Mouse (Mus musculus) kidney, adult 9 months (tissue): ENCODE results near the gene Hoxa2.

ENCODE experiments used
- DNase-seq: peaks from one replicate; pipeline ENCODE4 v3.0.0; 2022

Hoxa2 gene

DNA sequence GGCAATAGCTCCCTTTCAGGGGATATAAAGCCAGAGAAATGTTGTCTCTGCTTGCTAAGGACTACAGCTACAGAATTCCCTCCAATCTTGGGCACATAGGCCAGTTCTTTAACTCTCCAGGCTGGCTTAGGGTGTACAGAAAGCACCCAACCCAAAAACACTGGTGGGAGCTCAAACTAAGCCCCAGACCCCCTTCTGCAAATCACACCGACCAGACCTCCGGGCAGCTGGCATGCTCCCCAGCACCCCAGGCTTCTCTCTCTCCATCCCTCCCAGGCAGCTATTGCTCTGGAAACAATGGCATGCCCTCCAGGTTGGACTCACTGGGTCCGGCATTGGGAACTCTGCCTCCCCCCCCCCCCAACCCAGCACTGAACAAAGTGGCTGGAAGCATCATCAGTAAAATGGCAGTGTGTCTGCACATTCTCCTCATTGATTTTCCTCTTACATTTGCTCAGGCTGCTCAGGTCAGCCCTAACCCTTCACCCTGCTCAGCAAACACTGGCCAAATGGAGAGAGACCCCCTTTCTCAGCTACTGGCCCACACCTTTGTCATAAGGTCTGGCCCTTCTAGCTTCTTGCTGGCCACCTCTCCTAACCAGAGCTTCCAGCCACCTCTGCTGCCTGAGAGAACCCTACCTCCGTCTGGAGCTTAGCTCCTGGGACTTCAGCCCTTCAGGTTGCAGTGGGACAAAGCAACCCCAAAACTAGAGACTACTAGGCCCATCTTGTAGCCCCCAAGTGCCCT is 14.5 kb upstream of the Hoxa2 start:
- DNase-seq: peak; percentile 18

DNA sequence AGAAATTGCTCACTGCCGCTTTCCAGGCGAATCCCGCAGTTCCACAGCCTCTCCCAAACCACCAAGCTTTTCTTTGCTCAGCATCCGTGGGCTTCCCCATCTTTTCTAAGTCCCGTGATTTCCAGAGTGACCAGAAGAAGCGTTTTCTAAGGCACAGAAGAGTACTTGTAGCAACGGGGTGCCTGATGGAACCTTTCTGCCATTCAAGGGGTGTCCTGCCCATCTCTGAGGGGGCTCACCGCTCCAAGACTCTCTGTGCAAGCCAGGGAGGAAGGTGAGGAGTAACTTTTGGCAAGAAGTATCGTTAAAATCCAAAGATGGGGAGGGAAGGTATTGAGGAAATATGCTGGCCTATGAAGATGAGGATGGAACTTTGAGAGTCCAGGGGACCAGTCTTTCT is 13.2 kb upstream of the Hoxa2 start:
- peak; percentile 18 for DNase-seq

DNA sequence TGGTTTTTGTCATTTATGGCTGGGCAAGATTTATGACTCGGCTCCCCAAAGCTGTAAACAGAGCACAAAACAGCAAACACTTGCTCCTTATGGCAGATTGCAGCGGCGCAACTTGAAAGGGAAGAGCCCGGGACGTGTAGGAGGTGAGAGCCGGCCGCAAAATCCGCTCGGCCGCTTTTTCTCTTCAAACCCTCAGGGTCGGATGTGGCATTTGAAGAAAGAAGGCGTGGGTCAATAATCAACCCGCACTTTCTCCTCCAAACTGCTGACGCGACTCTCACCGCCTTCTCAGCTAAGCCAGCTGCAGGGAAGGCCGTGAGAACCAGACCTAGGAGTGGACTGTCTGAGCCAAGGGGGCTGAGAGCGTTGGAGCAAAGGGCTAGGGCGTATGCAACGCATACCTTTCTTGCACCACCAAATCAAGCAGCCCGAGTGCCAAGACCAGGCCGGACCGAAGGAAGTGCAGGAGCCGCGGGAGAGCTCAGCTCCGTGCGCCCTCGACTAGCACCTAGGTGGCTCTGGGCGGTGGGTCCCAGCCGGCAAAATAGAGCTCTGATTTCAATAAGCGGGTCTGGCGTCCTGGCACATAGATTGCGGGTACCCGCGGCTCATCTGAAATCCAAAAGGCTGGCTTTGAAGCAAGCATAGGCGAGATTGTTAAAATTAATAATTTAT is 12.6 kb upstream of the Hoxa2 start, which contains the start of gene 5730596B20Rik:
Gene 5730596B20Rik (plus strand): TSS at position 438 of the 675 bp plus-strand sequence.
- DNase-seq: peak; percentile 91

DNA sequence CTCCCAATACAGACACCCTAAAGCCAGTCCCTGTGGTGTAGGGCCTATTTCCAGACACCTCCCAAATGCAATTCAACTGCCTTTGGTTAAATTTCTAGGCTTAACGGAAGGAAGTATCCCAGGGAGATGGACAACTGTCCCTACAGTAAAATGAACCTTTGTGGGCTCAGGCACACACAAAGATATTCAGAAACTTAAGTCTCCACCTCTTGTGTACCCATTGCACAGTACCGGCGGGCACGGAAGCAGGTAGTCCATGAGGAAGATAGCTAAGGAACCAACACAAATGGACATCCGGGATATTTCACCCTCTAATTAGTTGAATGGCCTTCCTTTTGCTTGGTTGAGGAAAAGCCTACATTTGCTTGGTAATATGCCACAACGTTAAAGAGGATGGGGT is 11.8 kb upstream of the Hoxa2 start:
- peak; percentile 37 for DNase-seq

DNA sequence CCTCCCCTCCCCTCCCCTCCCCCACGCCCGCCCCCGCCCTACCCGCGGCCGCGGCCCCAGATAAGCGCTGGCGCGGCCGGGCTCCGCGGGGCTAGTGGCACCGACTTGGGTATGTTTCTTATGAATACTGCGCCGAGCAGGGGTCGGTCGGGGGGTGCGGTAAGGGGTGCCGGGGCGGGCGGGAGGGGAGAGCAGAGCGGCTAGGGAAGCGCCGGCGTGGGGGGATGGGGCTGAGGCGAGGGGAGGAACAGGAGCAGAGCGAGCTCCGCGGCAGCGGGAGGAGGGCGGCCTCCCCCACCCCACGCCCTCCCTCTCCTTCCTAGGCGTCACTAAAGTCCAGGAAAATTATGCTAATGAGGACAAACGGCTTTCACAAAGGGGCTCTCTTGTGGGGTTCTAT is 11.2 kb upstream of the Hoxa2 start:
- DNase-seq: peak; percentile 33

DNA sequence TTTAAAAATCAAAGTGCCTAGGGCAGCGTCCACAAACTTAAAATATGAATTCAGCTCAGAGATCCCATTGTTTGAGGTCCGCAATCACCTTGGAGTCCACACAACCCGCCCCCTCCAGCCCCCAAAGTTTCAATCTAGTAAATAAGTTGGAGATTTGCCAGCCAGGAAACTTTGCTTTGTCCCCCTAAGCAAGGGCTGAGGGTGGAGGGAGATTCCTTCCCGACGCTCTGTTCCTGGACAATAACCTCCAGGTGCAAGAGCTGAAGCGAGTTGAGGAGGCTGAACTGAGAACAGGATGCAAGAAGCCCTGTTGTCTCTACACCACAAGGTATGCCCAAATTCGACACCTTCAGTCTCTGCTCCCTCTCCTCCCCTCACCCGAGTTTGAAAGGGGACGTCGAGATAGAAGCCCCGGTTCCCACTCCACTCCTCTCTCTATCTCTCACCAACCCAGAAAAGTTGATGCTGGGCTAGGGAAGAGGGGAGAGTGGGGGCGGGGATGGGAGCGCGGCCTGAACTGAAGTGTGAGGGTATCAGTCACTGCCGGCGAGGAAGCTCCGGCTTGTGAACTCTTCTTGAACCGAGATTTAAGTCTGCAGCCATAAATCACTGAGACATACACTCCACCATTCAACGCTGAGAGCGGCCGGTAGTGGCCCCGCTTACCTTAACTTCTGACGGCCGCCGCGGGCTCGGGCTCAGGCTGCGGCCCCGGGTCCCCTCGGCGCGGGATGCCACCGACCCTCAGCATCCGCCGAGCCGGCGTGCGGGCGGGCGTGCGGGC is 10.5 kb upstream of the Hoxa2 start:
- peak; percentile 53 for DNase-seq

DNA sequence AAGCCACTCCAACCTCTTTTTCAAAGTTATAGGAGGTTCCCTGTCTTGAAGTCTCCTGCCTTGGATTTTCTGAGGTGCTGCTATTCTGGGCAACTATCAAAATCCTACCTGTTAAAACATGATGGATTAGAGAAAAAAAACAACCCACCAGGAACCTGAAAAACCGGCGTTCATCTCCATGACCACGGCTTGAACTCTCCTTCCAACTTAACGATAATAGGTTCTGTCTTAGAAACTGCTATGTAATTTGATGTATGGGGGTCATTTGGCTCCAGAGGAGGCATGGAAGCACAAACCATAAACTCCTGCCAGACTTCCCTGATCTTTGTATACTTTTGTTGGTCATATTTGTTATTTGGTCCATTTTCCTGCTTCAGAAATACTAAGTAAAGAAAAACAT is 9.0 kb upstream of the Hoxa2 start:
- DNase-seq: peak; percentile 15

DNA sequence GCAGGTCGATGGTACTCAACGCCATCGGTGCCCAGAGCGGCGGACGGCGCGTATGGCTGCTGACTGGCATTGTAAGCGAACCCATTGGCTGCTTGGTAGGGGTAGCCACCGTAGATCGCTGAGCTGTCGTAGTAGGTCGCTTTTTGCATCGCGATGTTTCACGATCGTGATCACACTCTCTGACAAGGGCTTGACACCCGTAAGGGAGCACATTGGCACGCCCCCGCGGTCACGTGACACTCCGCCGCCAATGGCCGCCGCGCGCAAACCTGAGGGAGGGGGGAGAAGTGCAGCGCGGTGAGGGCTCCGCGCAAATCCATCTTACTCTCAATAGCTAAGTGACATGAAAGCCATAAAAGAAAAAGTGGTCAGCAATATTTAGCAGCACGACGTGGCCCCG is 7.9 kb upstream of the Hoxa2 start:
- DNase-seq: peak; percentile 94

DNA sequence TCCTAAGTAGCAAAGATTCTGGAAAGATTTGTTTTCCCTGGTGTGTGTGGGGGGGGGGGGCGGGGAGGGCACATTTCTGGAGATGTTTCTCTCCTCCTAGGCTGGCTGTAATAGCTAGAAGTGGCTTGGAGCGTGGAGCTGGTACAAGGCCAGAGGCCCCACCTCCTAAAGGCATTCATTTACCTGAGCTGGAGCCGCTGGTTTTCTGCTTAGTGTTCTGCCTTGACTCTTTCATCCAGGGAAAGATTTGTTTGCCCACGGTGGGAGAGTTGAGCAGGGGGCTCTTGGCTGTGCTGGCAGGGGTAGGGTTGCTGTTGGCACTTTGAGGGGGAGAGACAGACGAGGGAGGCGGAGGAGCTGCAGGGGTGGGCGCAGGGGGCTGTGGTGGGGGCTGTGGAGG is 7.3 kb upstream of the Hoxa2 start:
- DNase-seq: peak; percentile 56

DNA sequence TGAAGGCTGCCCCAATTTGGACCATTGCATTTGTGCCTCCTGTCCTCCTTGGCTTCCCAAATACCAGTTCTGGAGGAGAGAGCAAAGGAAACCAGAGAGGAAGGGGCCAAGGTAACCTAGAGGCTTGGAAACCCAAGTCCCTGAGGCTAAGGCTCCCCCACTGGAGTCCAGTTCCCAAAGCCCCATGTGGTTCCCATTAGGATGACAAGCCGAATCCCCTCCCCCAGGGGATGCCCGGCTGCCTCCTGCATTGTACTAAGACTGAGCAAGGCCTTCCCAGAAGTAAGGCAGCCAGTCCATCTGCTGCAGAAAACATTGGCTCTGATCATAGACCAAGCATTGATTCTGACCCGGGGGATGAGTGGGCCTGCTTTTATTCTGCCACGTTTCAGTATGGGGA is 6.7 kb upstream of the Hoxa2 start:
- DNase-seq: peak; percentile 10

DNA sequence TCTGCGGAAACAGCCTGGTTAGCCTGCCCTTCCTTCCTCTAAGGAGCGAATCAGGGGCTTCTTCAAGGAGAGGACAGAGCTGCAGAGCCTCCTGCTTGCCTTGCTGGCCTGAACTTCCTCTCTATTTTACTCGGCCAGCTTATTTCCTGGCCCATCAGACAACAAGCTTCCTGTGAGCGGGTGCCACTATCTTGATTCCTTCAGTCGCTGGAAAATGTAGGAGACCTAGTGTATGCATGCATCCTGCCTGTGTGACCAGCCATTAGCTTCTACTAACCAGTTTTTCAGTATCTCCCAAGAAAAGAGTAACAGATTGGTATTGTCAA is 6.2 kb upstream of the Hoxa2 start:
- no peak for DNase-seq

DNA sequence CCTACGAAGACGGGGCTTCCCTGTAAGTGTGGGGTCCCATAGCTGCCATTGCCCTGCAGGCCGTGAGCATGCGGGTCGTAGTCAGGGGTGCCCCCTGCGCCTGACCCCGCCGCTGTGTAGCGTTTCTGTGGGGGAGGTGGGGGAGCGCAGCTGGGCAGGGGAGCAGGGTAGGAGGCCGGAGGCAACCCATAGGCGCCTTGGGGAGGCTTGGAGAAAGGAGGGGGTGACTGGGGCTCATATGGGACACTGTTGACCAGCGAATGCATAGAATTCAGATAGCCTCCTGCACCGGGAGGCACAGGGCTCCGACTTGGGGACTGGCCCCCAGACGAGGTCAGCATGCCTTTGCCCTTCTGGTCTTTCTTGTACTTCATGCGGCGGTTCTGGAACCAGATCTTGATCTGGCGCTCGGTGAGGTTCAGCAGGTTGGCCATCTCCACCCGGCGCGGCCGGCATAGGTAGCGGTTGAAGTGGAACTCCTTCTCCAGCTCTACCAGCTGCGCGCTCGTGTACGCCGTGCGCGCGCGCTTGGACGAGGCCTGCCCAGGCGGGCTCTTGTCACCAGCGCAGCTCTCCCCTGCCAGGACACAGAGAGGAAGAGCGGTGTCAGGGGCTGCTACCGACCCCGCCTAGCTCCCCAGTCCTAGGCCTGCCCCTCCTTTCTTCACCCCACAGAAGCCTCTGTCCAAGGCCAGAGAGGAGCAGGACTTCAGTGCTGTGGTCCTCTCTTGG is 5.7 kb upstream of the Hoxa2 start:
- peak; percentile 38 for DNase-seq

DNA sequence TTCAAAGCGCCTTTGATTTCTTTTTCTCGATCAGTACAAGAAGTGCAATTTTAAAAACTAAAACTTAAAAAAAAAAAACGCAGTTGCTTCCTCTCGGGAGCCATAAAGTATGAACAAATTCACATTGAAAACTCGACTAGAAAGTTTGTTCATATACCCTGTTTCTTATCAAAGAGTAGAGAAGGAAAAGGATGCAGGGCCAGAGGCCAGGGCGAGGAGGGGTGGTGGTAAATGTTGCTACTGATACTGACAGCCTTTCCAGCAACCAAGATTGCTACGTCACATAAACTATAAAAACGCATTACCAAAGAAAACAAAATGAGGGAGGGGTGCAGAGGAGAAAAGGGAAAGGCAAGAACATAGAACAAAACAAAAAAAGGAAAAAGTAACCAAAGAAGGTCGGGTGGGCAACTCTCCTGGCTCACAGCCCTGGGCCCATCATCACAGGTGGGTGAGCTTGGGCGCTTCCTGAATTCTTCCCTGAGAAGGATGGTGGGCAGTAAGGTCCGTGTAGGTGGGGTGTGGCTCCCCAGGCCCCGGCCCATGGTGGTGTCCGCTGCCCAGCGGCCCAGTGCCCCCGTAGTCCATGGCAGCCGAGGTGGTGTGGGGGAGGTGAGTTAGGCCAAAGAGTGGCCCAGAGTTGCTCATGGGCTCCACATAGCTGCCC is 5.0 kb upstream of the Hoxa2 start:
- DNase-seq: no peak

DNA sequence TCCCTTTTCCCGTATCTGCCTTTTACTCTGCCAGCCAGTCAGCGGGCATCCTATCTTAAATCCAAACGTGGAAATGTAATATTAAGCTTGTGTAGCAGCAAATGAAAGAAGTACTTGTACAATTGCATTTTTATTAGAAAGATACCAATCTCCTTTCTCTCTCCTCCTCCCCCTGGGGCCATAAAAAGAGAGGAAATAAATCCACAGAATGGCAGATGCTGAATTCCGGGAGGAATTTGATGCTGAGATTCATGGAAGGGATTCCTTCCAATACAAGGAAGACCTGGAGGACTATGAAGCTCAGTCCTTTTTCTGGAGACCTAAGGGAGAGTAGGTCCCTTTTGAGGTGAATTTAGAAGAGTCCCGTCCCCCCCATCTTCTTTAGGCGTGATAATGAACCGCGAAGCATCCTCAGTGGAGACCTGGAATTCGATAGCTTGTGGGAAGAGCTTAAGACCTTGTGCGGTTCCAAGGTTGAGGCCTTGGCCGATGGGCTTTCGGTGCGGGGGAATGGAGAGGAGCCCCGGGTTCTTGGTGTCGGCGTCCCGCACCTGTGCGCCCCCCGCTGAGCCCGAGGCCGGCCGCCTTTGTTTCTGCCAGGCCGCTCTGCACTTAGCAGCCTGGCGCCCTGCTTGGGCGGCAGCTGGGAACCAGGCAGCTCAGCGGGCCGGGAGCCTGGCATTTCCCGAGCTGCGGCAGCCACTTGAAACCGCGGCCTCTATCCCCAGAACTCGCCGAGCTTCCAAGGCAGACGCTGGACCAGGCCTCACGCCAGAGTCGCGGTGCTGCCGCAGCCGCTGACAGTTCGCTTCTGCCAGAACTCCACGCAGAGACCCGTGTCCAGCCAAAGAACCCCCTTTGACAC is 3.8 kb upstream of the Hoxa2 start:
- DNase-seq: no peak

DNA sequence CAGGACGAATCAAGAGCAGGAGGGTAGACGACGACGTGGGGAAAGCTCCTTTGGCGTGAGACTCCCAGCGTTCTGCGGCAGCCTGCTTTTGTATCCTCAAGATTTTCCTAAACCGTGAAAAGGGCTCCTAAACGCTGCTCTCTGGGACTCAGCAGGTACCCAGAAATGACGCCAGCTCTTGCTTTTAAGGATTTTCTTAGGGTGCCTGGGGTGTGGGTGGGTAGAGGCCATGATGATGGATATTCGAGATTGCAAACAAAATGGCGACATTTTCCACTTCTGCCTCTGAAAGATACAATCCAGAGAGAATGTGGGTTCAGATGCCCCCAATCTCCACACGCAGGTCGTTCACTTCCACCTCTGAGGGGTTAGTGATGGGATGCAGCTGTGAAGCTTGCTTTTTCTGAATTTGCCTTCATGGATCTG is 3.1 kb upstream of the Hoxa2 start:
- no peak for DNase-seq

DNA sequence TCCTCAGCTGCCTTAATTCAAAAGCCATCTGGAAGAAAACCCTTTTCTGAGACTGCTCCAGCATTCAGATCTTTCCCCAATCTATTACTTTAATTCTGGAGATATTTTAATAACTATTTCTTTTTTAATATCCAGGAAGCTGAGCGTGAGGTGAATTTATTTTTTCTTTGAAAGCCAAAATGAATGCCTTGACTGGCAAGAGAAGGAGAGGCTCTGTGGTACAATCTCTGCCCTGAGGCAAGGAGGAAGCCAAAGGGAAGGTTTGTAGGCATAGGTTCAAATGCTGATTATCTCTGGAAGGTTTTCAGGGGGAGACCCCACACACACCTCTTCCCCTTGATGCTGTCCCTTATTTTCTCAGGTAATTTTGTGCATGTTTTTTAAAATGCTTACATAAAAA is 2.5 kb upstream of the Hoxa2 start:
- no peak for DNase-seq

DNA sequence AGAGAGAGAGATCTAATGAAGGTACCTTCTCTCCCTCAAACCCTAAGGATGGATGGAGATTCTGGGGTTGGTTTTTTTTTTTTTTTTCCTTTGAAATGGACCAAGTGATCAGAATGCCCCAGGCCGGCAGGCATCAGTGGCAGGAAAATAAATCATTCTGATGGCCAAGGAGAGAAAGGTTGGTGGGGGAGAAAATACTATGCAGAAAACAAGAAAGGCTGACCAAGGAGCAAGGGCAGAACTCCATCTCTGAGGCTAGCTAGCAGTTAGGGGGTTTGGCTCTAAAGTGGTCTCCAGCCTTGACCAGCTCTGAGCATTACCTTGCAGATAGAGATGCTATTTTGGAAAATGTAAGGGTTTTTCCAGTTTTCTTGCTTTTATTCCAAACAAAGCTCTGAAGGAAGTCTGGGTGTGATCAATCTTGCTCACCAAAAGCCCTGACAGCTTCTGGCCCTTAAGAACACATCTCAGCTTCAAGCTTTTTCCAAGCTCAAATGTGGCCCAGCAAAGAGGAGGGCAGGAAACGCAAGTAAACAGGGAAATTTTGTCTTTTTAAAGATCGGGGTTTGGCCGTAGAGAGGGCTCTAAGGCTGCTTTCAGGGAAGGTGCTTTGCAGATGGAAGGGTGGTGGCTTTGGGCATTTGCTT is 1.9 kb upstream of the Hoxa2 start:
- peak; percentile 21 for DNase-seq

DNA sequence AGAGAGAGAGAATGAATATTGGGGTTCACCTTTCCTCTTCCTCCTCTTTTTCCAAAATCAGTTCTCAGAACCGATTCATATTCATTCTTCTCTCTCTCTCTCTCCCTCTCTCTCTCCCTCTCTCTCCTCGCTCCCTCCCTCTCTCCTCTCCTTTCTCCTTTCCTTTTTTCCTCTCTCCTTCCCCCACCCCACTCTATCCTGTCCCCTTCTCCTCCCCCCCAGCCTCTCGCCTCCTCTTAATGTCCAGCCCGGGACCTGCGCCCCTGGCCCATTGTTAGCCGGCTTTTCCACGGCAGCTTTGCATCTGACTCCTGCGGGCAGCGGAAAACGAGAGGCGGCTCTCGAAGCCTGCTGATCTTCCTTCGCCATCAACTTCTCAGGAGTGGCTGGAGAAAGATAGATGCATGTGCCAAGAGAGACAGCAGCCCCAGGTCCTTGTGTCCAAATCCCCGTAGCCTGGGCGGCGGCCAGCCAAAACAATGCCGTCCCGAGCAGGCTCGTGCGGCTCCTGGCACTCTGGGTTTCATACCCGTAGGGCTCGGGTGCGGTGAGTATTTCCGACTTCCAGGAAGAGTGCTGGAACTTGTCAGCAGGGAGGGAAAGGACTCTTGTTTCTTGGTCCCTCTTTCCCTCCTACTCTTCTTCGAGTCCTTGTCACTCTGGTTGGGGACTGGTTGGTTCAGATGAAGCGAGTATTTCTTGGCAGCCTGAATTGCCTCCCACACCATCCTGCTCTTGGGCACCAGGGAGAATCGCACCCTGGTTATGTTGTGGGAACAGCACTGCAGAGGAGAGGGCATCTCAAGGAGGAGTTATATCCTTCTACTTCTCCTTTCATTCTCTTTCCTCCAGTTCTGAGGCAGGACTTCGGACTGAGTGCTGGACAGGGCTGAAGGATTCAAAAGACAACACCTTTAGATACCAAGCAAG is 1.1 kb upstream of the Hoxa2 start:
- DNase-seq: peak; percentile 21

DNA sequence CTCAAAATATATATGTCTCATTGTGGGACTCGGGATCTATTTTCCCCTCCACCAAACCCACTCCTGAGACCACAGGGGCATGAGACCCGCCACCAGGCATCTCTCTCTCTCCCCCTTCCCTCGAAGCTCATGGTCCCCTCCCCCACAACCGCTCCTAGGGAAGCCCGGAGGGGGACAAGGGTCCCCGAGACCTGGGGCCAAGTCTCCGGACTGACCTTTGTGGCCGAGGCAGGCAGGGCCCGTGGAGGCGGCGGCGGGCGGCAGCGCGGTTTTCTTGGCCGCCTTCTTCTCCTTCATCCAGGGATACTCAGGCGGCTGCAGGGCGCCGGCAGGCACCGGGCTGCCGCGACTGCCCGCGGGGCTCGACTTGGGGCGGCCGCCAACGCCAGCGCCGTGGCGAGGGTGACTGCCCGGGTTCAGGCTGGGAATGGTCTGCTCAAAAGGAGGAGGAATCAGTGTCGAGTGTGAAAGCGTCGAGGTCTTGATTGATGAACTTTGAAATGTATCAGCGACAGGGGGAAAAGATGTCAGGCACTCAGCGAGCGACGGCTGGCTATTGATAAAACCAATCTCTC is 493 bp downstream of the Hoxa2 start:
- peak; percentile 37 for DNase-seq
